Mouse (Mus musculus) ovary, adult 2 months (tissue): ENCODE measurements around the gene Gm21852. TPM values are rescaled to one million over a fixed set of nuclear protein-coding genes. Genes with fewer than 3 reads are reported as not detected.

Source experiments
- polyA plus RNA-seq: library from polyadenylated mRNA; depleted of rRNA; stranded (reverse); fragments of >200 nt; gene quantifications from 2 replicates; pipeline ENCODE4 v1.2.3, GENCODE M21; 2012; rRNA removed

Gene Gm21852
- not detected in 2 replicates for polyA plus RNA-seq

GRCm38 (mm10) chrY:40651896-40652295 is at the start of gene Gm21852:
TSS of gene Gm21852 (minus strand) at chrY:40651996.

Other genes with a start within 250 kb of the Gm21852 start
- gene Gm21797, start 123.8 kb upstream of the Gm21852 start, polyA plus RNA-seq = not detected in 2 replicates
- gene Gm20795, start 152.9 kb upstream of the Gm21852 start, polyA plus RNA-seq = not detected in 2 replicates